Mouse (Mus musculus) liver, adult 2 months (tissue): ENCODE measurements around the gene Kalrn. TPM values are rescaled to one million over a fixed set of nuclear protein-coding genes. Genes with fewer than 3 reads are reported as not detected.

Source experiments
- DNase-seq: peaks from one replicate; pipeline ENCODE4 v3.0.0-alpha.2; 2011; ENCODE audit warnings: low read depth, low spot score; ENCODE audit errors: extremely low read depth
- H3K27ac ChIP-seq: fragments of 200-500 bp; replicated peaks from 2 replicates; pipeline ENCODE4 v1.5.1; 2012; ENCODE audit warnings: low read depth, mild to moderate bottlenecking, control low read depth, inconsistent platforms, low read length; ENCODE audit not compliant: insufficient read depth
- H3K27me3 ChIP-seq: fragments of 200-500 bp; 2 replicates; pipeline ENCODE4 v1.6.1; 2012; ENCODE audit warnings: mild to moderate bottlenecking, moderate library complexity, low read length, inconsistent platforms; ENCODE audit not compliant: control insufficient read depth, insufficient read depth
- H3K36me3 ChIP-seq: fragments of 200-500 bp; 2 replicates; pipeline ENCODE4 v1.6.1; 2012; ENCODE audit warnings: low read length, inconsistent platforms; ENCODE audit not compliant: control insufficient read depth, insufficient read depth
- H3K4me1 ChIP-seq: fragments of 200-500 bp; 2 replicates; pipeline ENCODE4 v1.6.1; 2011; ENCODE audit warnings: low read length; ENCODE audit not compliant: control insufficient read depth, insufficient read depth
- H3K4me3 ChIP-seq: fragments of 200-500 bp; 2 replicates; pipeline ENCODE4 v1.5.1; 2011; ENCODE audit warnings: low read depth, mild to moderate bottlenecking, control low read depth, low read length, moderate library complexity; ENCODE audit not compliant: insufficient read depth
- H3K79me2 ChIP-seq: fragments of 200-500 bp; 2 replicates; pipeline ENCODE4 v1.6.1; 2012; ENCODE audit warnings: inconsistent platforms, mild to moderate bottlenecking, low read length, moderate library complexity; ENCODE audit not compliant: control insufficient read depth, insufficient read depth
- H3K9ac ChIP-seq: fragments of 200-500 bp; 2 replicates; pipeline ENCODE4 v1.6.1; 2012; ENCODE audit warnings: low read depth, mild to moderate bottlenecking, control low read depth, inconsistent platforms, low read length
- CTCF ChIP-seq: fragments of 200-500 bp; IDR thresholded peaks from 2 replicates; pipeline ENCODE4 v1.5.1; 2011; ENCODE audit warnings: low read depth, low read length, control low read depth
- POLR2A ChIP-seq: fragments of 200-500 bp; IDR thresholded peaks from 2 replicates; pipeline ENCODE4 v1.6.1; 2011; ENCODE audit warnings: low read length, control low read depth; ENCODE audit not compliant: insufficient read depth; ENCODE audit errors: extremely low read depth
- WGBS: fragments of 180-500 bp; shearing (Covaris S2); methylation state at CpG from one replicate; pipeline ENCODE4 v1.1.7; 2018; 5-methylcytosine and 5-hydroxymethylcytosine counted together
- polyA plus RNA-seq: library from polyadenylated mRNA; depleted of rRNA; stranded (reverse); fragments of >200 nt; gene quantifications from 2 replicates; pipeline ENCODE4 v1.2.3, GENCODE M21; 2012
- total RNA-seq: library from RNA; depleted of rRNA; stranded (reverse); fragments of >200 nt; gene quantifications from 2 replicates; pipeline ENCODE4 v1.2.3, GENCODE M21; 2014

Gene Kalrn
- total and polyA plus RNA-seq, 2 experiments: 14.0 to 34.8 TPM

DNA sequence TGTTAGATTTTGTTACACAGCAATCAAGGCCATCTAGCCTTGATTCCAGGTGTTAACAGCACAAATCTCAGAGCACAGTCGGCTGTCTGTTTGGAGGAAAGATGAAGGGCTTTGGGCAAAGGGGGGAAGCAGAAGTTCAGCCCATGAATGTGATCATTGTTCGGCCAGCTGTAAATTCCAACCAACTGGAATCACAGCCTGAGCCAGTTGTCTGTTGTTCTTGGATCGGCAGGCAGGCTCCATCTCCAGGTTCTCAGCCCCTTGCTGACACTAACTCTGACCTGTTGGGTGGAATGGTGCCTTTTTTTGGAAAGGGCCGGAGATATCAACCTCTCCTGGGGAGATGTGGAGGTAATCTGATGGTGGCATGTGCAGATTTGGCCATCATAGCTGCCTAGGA lies 28.6 kb upstream of the Kalrn start:
- H3K27me3 ChIP-seq: no peaks in the 10 kb centered on the region
- WGBS: 90% methylated on average over 4 of the region's 4 CpGs
- no peaks in the 10 kb centered on the region for H3K4me1 ChIP-seq

DNA sequence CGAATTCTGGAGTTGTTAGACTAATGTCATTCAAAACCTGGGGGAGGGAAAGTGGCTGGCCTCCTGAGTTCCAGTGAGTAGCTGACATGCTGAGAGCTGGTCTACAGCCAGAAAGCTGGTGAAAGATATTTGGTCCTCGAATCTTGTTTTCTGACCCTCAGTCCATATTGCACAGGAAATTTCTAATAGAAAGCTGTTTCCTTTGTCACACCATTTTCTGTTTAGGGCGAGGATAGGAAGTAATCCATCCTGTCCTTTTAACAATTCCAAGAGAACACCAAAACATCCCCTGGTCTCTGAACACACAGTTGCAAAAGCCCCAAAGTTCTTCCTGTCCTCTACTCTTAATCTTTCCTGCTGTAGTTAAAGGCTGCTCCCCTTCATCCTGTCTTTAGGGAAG lies 22.0 kb upstream of the Kalrn start:
- no peaks in the 10 kb centered on the region for H3K79me2 ChIP-seq
- H3K27ac ChIP-seq: no peak overlapping the region
- H3K4me3 ChIP-seq: no peak overlapping the region
- H3K27me3 ChIP-seq: no peaks in the 10 kb centered on the region
- WGBS: 30% methylated on average over 3 of the region's 3 CpGs
- no peaks in the 10 kb centered on the region for H3K4me1 ChIP-seq
- H3K9ac ChIP-seq: no peak overlapping the region
- DNase-seq: no peak
- no peak for TF ChIP-seq CTCF
- no peak for TF ChIP-seq POLR2A
- no peaks in the 10 kb centered on the region for H3K36me3 ChIP-seq

More for the DNA sequence above, 28.6 kb upstream of the Kalrn start:
- Histone ChIP-seq H3K9ac (no peak overlapping the region), H3K27ac (no peak overlapping the region), H3K79me2 (no peaks in the 10 kb centered on the region), H3K4me3 (no peak overlapping the region), H3K36me3 (no peaks in the 10 kb centered on the region)
- TF ChIP-seq CTCF (no peak), POLR2A (no peak)
- DNase-seq: no peak

DNA sequence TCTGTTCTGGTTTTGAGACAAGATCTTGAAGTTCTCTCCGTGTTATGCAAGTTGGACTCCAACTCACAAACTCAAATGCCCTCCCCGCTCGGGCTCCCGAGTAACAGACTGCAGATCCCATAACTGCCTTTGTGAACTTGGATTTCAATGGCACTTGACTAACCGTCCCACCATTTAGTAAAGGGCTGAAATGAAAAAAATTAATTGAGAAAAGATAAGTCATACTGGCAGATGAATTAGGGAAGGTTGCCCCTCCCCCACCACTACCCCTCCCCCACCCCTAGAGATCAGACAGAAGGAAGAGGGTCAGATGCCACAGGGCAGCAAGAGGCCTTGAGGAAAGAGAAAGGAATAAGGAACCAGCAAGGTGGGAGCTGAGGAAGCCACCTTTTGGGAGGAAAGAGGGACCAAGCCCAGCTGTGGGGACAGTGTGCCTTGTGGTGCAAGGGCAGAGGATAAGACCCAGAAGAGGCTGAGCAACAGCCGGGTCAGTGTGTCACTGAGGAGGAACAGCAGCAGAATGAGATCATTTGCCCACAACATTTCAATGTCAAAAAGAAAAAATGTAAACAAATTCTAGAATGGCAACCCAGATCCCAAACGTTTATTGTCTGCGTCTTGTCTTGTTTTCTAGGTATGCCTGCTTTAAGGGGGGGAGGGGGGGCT lies 21.4 kb upstream of the Kalrn start:
- no peak overlapping the region for H3K4me3 ChIP-seq
- H3K9ac ChIP-seq: no peak overlapping the region
- WGBS: 68% methylated on average over 8 of the region's 8 CpGs
- H3K27me3 ChIP-seq: no peaks in the 10 kb centered on the region
- H3K4me1 ChIP-seq: no peaks in the 10 kb centered on the region
- DNase-seq: no peak
- H3K27ac ChIP-seq: no peak overlapping the region
- H3K79me2 ChIP-seq: no peaks in the 10 kb centered on the region
- TF ChIP-seq CTCF: no peak
- no peak for TF ChIP-seq POLR2A
- no peaks in the 10 kb centered on the region for H3K36me3 ChIP-seq

DNA sequence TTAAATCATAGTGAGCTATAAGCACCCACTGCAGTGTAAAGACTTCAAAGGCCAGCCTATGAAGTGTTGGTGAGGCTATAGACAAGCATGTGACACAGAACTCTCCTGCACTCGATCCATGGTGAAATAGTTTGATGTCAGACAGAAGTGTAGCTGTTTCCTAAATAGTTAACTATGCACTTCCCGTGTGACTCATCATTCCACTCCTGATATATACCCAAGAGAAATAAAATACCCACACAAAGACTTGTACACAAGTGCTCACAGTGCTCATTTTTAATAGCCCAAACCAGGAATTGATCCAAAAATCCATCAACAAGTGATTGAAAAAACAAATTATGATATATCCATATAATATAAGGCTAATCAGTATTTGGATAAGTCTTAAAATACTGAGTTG lies 19.4 kb upstream of the Kalrn start:
- no peak overlapping the region for H3K27ac ChIP-seq
- no peaks in the 10 kb centered on the region for H3K4me1 ChIP-seq
- H3K9ac ChIP-seq: no peak overlapping the region
- WGBS: 74% methylated on average over 2 of the region's 2 CpGs
- no peaks in the 10 kb centered on the region for H3K79me2 ChIP-seq
- no peaks in the 10 kb centered on the region for H3K27me3 ChIP-seq
- no peaks in the 10 kb centered on the region for H3K36me3 ChIP-seq
- DNase-seq: no peak
- H3K4me3 ChIP-seq: no peak overlapping the region
- TF ChIP-seq CTCF (no peak), POLR2A (no peak)

DNA sequence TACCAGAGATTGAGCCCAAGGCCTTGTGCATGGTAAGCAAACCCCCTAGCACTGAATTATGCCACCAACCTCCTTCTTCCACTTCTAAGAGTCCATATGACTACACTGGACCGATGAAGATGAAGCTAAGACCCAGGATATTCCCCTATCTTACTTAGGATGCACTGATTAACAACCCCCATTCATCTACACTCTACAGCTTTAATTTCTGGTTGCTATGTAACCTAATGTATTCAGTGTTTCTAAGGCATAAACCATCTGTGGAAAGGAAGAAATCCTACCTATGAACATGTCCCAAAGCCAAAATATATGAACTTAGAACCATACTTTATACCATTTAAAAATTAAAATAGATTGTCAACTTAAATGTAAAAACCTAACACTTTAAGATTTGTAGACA lies 18.6 kb upstream of the Kalrn start:
- no peaks in the 10 kb centered on the region for H3K27me3 ChIP-seq
- H3K79me2 ChIP-seq: no peaks in the 10 kb centered on the region
- no peak for DNase-seq
- H3K27ac ChIP-seq: no peak overlapping the region
- no peak overlapping the region for H3K4me3 ChIP-seq
- H3K4me1 ChIP-seq: no peaks in the 10 kb centered on the region
- TF ChIP-seq CTCF: no peak
- TF ChIP-seq POLR2A: no peak
- H3K36me3 ChIP-seq: no peaks in the 10 kb centered on the region
- WGBS: 94% methylated on average over 1 of the region's 1 CpGs
- H3K9ac ChIP-seq: no peak overlapping the region

DNA sequence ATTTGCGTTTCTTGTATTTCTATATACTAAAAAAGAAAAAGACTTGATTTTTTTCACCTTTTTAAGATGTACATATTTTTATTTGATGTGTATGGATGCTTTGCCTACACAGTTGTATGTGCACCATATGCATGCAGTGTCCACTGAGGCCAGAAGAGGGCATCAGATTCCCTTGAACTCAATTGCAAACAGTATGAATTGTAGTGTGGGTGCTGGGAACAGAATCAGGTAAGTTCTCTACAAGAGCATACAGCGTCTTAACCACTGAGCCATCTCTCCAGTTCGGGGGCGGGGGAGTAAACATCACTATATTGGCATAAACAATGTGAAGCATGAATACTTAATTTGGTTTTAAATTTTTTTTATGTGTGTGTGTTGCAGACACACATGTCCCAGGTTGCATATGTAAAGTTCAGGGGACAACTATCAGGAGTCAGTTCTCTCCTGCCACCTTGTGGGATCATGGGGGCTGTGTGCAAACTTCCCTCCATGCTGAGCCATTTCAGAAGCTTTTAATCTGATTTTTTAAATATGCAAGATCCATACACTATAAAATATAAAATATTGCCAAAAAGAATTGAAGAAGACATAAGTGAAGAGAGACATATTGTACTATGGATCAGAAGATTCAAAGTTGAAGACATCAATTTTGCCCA lies 6.5 kb upstream of the Kalrn start:
- no peaks in the 10 kb centered on the region for H3K4me1 ChIP-seq
- no peak overlapping the region for H3K9ac ChIP-seq
- 97% methylated on average over 4 of the region's 4 CpGs for WGBS
- H3K79me2 ChIP-seq: no peaks in the 10 kb centered on the region
- no peaks in the 10 kb centered on the region for H3K36me3 ChIP-seq
- no peaks in the 10 kb centered on the region for H3K27me3 ChIP-seq
- no peak overlapping the region for H3K27ac ChIP-seq
- TF ChIP-seq CTCF: no peak
- no peak for TF ChIP-seq POLR2A
- H3K4me3 ChIP-seq: no peak overlapping the region
- DNase-seq: no peak
